Mouse (Mus musculus) splenic B cell, adult 2 months (primary cell): ENCODE results near the gene Inpp5k.
A peak's percentile ranks its signal among the peaks of the same experiment; 100 is the strongest.

Experiments
- DNase-seq: peaks from one replicate; pipeline ENCODE4 v3.0.0-alpha.2; 2011; ENCODE audit warnings: low read depth, low spot score
- H3K27me3 ChIP-seq: 2 replicates; pipeline ENCODE4 v1.6.1; 2012; ENCODE audit warnings: mild to moderate bottlenecking, low read length, moderate library complexity, mixed read lengths; ENCODE audit not compliant: control insufficient read depth, poor library complexity, insufficient read depth, severe bottlenecking
- H3K36me3 ChIP-seq: 2 replicates; pipeline ENCODE4 v1.6.1; 2012; ENCODE audit warnings: mild to moderate bottlenecking, low read length, moderate library complexity, mixed read lengths; ENCODE audit not compliant: control insufficient read depth, poor library complexity, insufficient read depth, severe bottlenecking

The Inpp5k gene

GRCm38 (mm10) chr11:75630645-75631229, at the start of gene Inpp5k:
Gene Inpp5k (plus strand): TSS chr11:75630988.
- DNase-seq, result peak; percentile 97
- H3K36me3 ChIP-seq, result peaks cover 10% of the 10 kb centered on the region

GRCm38 (mm10) chr11:75581495-75582149, 49.2 kb upstream of the Inpp5k start:
- Histone ChIP-seq H3K27me3 (no peaks in the 10 kb centered on the region), H3K36me3 (no peaks in the 10 kb centered on the region)
- no peak for DNase-seq

More at GRCm38 (mm10) chr11:75630645-75631229, at the start of gene Inpp5k:
- no peaks in the 10 kb centered on the region; the same call in 1 of the 2 replicates for H3K27me3 ChIP-seq

- no peaks in the 10 kb centered on the region for H3K27me3 ChIP-seq
- H3K36me3 ChIP-seq, result no peaks in the 10 kb centered on the region
- DNase-seq, result no peak
Observed at GRCm38 (mm10) chr11:75583521-75583920, 47.3 kb upstream of the Inpp5k start.

GRCm38 (mm10) chr11:75585061-75585460, 45.7 kb upstream of the Inpp5k start:
- DNase-seq, result no peak
- Histone ChIP-seq H3K27me3 (no peaks in the 10 kb centered on the region), H3K36me3 (no peaks in the 10 kb centered on the region)

- Histone ChIP-seq H3K27me3 (no peaks in the 10 kb centered on the region), H3K36me3 (no peaks in the 10 kb centered on the region)
- DNase-seq, result no peak
Observed at GRCm38 (mm10) chr11:75585978-75586377, 44.8 kb upstream of the Inpp5k start.

GRCm38 (mm10) chr11:75586963-75587362, 43.8 kb upstream of the Inpp5k start:
- peaks cover under 1% of the 10 kb centered on the region; the same call in 1 of the 2 replicates for H3K36me3 ChIP-seq
- no peak for DNase-seq
- H3K27me3 ChIP-seq, result no peaks in the 10 kb centered on the region

- H3K27me3 ChIP-seq, result no peaks in the 10 kb centered on the region
- peak; percentile 97 for DNase-seq
Observed at GRCm38 (mm10) chr11:75587493-75588284, 43.1 kb upstream of the Inpp5k start, which contains the start of gene Pitpna. Gene Pitpna (plus strand): TSS chr11:75588097.

GRCm38 (mm10) chr11:75588285-75588941, 42.4 kb upstream of the Inpp5k start:
- Histone ChIP-seq H3K27me3 (no peaks in the 10 kb centered on the region), H3K36me3 (peaks cover 6% of the 10 kb centered on the region; the same call in 1 of the 2 replicates)
- no peak for DNase-seq

More at GRCm38 (mm10) chr11:75587493-75588284, 43.1 kb upstream of the Inpp5k start, which contains the start of gene Pitpna:
- peaks cover 3% of the 10 kb centered on the region; the same call in 1 of the 2 replicates for H3K36me3 ChIP-seq

- DNase-seq, result no peak
- H3K27me3 ChIP-seq, result no peaks in the 10 kb centered on the region
Observed at GRCm38 (mm10) chr11:75592612-75593011, 38.2 kb upstream of the Inpp5k start.

GRCm38 (mm10) chr11:75594431-75594830, 36.4 kb upstream of the Inpp5k start:
- no peaks in the 10 kb centered on the region for H3K27me3 ChIP-seq
- DNase-seq, result peak; percentile 77
- H3K36me3 ChIP-seq, result peaks cover 11% of the 10 kb centered on the region

More at GRCm38 (mm10) chr11:75592612-75593011, 38.2 kb upstream of the Inpp5k start:
- peaks cover 8% of the 10 kb centered on the region for H3K36me3 ChIP-seq

- Histone ChIP-seq H3K27me3 (no peaks in the 10 kb centered on the region), H3K36me3 (peaks cover 11% of the 10 kb centered on the region)
- no peak for DNase-seq
Observed at GRCm38 (mm10) chr11:75595404-75595803, 35.4 kb upstream of the Inpp5k start.

GRCm38 (mm10) chr11:75595816-75596215, 35.0 kb upstream of the Inpp5k start:
- DNase-seq, result no peak
- no peaks in the 10 kb centered on the region for H3K27me3 ChIP-seq

GRCm38 (mm10) chr11:75596726-75597255, 34.0 kb upstream of the Inpp5k start:
- Histone ChIP-seq H3K36me3 (peaks cover 18% of the 10 kb centered on the region), H3K27me3 (no peaks in the 10 kb centered on the region)
- no peak for DNase-seq

More at GRCm38 (mm10) chr11:75595816-75596215, 35.0 kb upstream of the Inpp5k start:
- H3K36me3 ChIP-seq, result peaks cover 13% of the 10 kb centered on the region

GRCm38 (mm10) chr11:75598004-75598403, 32.8 kb upstream of the Inpp5k start:
- no peak for DNase-seq
- Histone ChIP-seq H3K36me3 (peaks cover 21% of the 10 kb centered on the region), H3K27me3 (no peaks in the 10 kb centered on the region)
